Mouse (Mus musculus) embryonic facial prominence, embryonic 15.5 days (tissue): ENCODE data around the gene Gucd1. TPM values are rescaled to one million over a fixed set of nuclear protein-coding genes. Genes with fewer than 3 reads are reported as not detected.

Experiments
- ATAC-seq: fragments of 200-750 bp; cut with Nextera tagmentation; 2 replicates; pipeline ENCODE4 v1.8.0; 2017; ENCODE audit warnings: low read depth, moderate TSS enrichment; ENCODE audit not compliant: insufficient number of reproducible peaks, low FRiP score, low TSS enrichment
- H3K27ac ChIP-seq: fragments of 300-500 bp; sonication (generic); replicated peaks from 2 replicates; pipeline ENCODE4 v1.5.1; 2015; ENCODE audit warnings: mild to moderate bottlenecking, inconsistent platforms
- H3K27me3 ChIP-seq: fragments of 300-500 bp; sonication (generic); 2 replicates; pipeline ENCODE4 v1.6.1; 2015; ENCODE audit warnings: inconsistent platforms
- H3K36me3 ChIP-seq: fragments of 300-500 bp; sonication (generic); 2 replicates; pipeline ENCODE4 v1.6.1; 2015; ENCODE audit warnings: mild to moderate bottlenecking, inconsistent platforms
- H3K4me1 ChIP-seq: fragments of 300-500 bp; sonication (generic); 2 replicates; pipeline ENCODE4 v1.6.1; 2015; ENCODE audit warnings: inconsistent platforms
- H3K4me2 ChIP-seq: fragments of 300-500 bp; sonication (generic); replicated peaks from 2 replicates; pipeline ENCODE4 v1.6.1; 2015; ENCODE audit warnings: mild to moderate bottlenecking, inconsistent platforms
- H3K4me3 ChIP-seq: fragments of 300-500 bp; sonication (generic); replicated peaks from 2 replicates; pipeline ENCODE4 v1.5.1; 2015; ENCODE audit warnings: mild to moderate bottlenecking, inconsistent platforms
- H3K9ac ChIP-seq: fragments of 300-500 bp; sonication (generic); 2 replicates; pipeline ENCODE4 v1.6.1; 2015; ENCODE audit warnings: inconsistent platforms
- H3K9me3 ChIP-seq: fragments of 300-500 bp; sonication (generic); replicated peaks from 2 replicates; pipeline ENCODE4 v1.6.1; 2016; ENCODE audit warnings: inconsistent platforms
- WGBS: fragments of 180-500 bp; shearing (Covaris S2); methylation state at CpG from one replicate; pipeline ENCODE4 v1.1.7; 2015; 5-methylcytosine and 5-hydroxymethylcytosine counted together
- polyA plus RNA-seq: library from polyadenylated mRNA; unstranded; fragments of >200 nt; fragmentation: Nextera tagmentation; extraction: Ambion mirVana; gene quantifications from 2 replicates; pipeline ENCODE4 v1.2.1, GENCODE M21; 2015

Gucd1 gene
- polyA plus RNA-seq, 1 experiment from 2014 or later: 26.3 TPM

- Histone ChIP-seq H3K27ac (no peak overlapping the region), H3K9ac (no peak overlapping the region), H3K4me2 (no peak overlapping the region), H3K27me3 (no peaks in the 10 kb centered on the region), H3K9me3 (no peaks in the 10 kb centered on the region), H3K4me1 (peaks cover 5% of the 10 kb centered on the region; the same call in 1 of the 2 replicates), H3K4me3 (no peak overlapping the region), H3K36me3 (peaks cover 50% of the 10 kb centered on the region)
- WGBS: 86% methylated on average over 4 of the region's 4 CpGs
- ATAC-seq: no peak
Observed at GRCm38 (mm10) chr10:75301937-75302336, 215.8 kb downstream of the Gucd1 start.

- Histone ChIP-seq H3K36me3 (peaks cover 45% of the 10 kb centered on the region), H3K9me3 (no peaks in the 10 kb centered on the region), H3K4me2 (no peak overlapping the region), H3K27ac (no peak overlapping the region), H3K9ac (no peak overlapping the region), H3K27me3 (no peaks in the 10 kb centered on the region), H3K4me1 (peaks cover 5% of the 10 kb centered on the region; the same call in 1 of the 2 replicates), H3K4me3 (no peak overlapping the region)
- ATAC-seq: no peak
- WGBS: 95% methylated on average over 12 of the region's 12 CpGs
Observed at GRCm38 (mm10) chr10:75301195-75301806, 216.5 kb downstream of the Gucd1 start.

Other genes starting within 250 kb of the Gucd1 start
- 2.1 and 2.4 TPM in 2 replicates for gene Adora2a, start 201.1 kb downstream of the Gucd1 start, polyA plus RNA-seq
- gene Upb1, start 116.9 kb downstream of the Gucd1 start, polyA plus RNA-seq: 2.2 and 2.6 TPM in 2 replicates
- gene Snrpd3, start 421 bp downstream of the Gucd1 start, polyA plus RNA-seq: 156 and 168 TPM in 2 replicates
- gene Lrrc75b, start 42.4 kb upstream of the Gucd1 start, polyA plus RNA-seq: 4.9 and 6.3 TPM in 2 replicates
- gene Ggt1, start 43.6 kb upstream of the Gucd1 start, polyA plus RNA-seq: 1.7 and 2.2 TPM in 2 replicates
- gene Ggt5, start 71.4 kb upstream of the Gucd1 start, polyA plus RNA-seq: 2.8 and 3.2 TPM in 2 replicates
- gene Susd2, start 126.0 kb upstream of the Gucd1 start, polyA plus RNA-seq: 9.0 and 10.1 TPM in 2 replicates
- gene Cabin1, start 246.4 kb upstream of the Gucd1 start, polyA plus RNA-seq: 29.4 and 30.0 TPM in 2 replicates